Mouse (Mus musculus) cerebral cortex, adult 2 months (tissue): ENCODE data around the gene Gpr155.

Experiments
- WGBS: fragments of 180-500 bp; shearing (Covaris S2); methylation state at CpG from one replicate; pipeline ENCODE4 v1.1.7; 2018; 5-methylcytosine and 5-hydroxymethylcytosine counted together

Gpr155 gene

GRCm38 (mm10) chr2:73322991-73323390, 63.4 kb downstream of the Gpr155 start:
- WGBS, result 78% methylated on average over 12 of the region's 12 CpGs

GRCm38 (mm10) chr2:73319218-73319617, 67.2 kb downstream of the Gpr155 start:
- 82% methylated on average over 5 of the region's 5 CpGs for WGBS

GRCm38 (mm10) chr2:73317426-73317825, 68.9 kb downstream of the Gpr155 start:
- 95% methylated on average over 9 of the region's 9 CpGs for WGBS

- 80% methylated on average over 3 of the region's 3 CpGs for WGBS
These were observed 72.1 kb downstream of the Gpr155 start for GRCm38 (mm10) chr2:73314311-73314710.

GRCm38 (mm10) chr2:73313117-73313501, 73.3 kb downstream of the Gpr155 start:
- 22% methylated on average over 14 of the region's 14 CpGs for WGBS

GRCm38 (mm10) chr2:73312152-73313116, 73.9 kb downstream of the Gpr155 start, which contains the start of the genes Scrn3 and Cir1:
Gene Scrn3, plus strand, starts transcription at chr2:73312601.
Gene Cir1, minus strand, starts transcription at chr2:73312701.
- under 1% methylated on average over 64 of the region's 64 CpGs for WGBS

GRCm38 (mm10) chr2:73306006-73306405, 80.4 kb downstream of the Gpr155 start:
- 92% methylated on average over 7 of the region's 7 CpGs for WGBS

- 82% methylated on average over 5 of the region's 5 CpGs for WGBS
These were observed 81.9 kb downstream of the Gpr155 start for GRCm38 (mm10) chr2:73304506-73304905.

- WGBS, result 96% methylated on average over 9 of the region's 9 CpGs
These were observed 83.7 kb downstream of the Gpr155 start for GRCm38 (mm10) chr2:73302722-73303121.

GRCm38 (mm10) chr2:73301979-73302378, 84.4 kb downstream of the Gpr155 start:
- WGBS, result 84% methylated on average over 1 of the region's 1 CpGs

GRCm38 (mm10) chr2:73298841-73299240, 87.5 kb downstream of the Gpr155 start:
- 61% methylated on average over 3 of the region's 3 CpGs for WGBS

- WGBS, result 87% methylated on average over 7 of the region's 7 CpGs
These were observed 88.2 kb downstream of the Gpr155 start for GRCm38 (mm10) chr2:73298154-73298553.

- WGBS, result 88% methylated on average over 7 of the region's 7 CpGs
These were observed 91.3 kb downstream of the Gpr155 start for GRCm38 (mm10) chr2:73295023-73295422.
